Mouse (Mus musculus) hindbrain, embryonic 16.5 days (tissue): ENCODE results near the gene Cps1. TPM values are rescaled to one million over a fixed set of nuclear protein-coding genes. Genes with fewer than 3 reads are reported as not detected.

Experiments
- ATAC-seq: fragments of 200-750 bp; cut with Nextera tagmentation; 2 replicates; pipeline ENCODE4 v1.8.0; 2017; ENCODE audit warnings: moderate TSS enrichment, moderate library complexity
- H3K27ac ChIP-seq: fragments of 300-500 bp; sonication (generic); 2 replicates; pipeline ENCODE4 v1.5.1; 2014; ENCODE audit warnings: low read depth, mild to moderate bottlenecking, control low read depth, low read length, moderate library complexity
- H3K27me3 ChIP-seq: fragments of 300-500 bp; sonication (generic); replicated peaks from 2 replicates; pipeline ENCODE4 v1.6.1; 2014; ENCODE audit warnings: low read length; ENCODE audit not compliant: control insufficient read depth, insufficient read depth
- H3K36me3 ChIP-seq: fragments of 300-500 bp; sonication (generic); 2 replicates; pipeline ENCODE4 v1.6.1; 2014; ENCODE audit warnings: mild to moderate bottlenecking, low read length, moderate library complexity, mixed read lengths; ENCODE audit not compliant: control insufficient read depth, insufficient read depth
- H3K4me1 ChIP-seq: fragments of 300-500 bp; sonication (generic); 2 replicates; pipeline ENCODE4 v1.6.1; 2014; ENCODE audit warnings: low read depth, low read length; ENCODE audit not compliant: control insufficient read depth, insufficient read depth
- H3K4me2 ChIP-seq: fragments of 300-500 bp; sonication (generic); 2 replicates; pipeline ENCODE4 v1.6.1; 2014; ENCODE audit warnings: mild to moderate bottlenecking, low read length, control low read depth, moderate library complexity
- H3K4me3 ChIP-seq: fragments of 300-500 bp; sonication (generic); 2 replicates; pipeline ENCODE4 v1.5.1; 2014; ENCODE audit warnings: mild to moderate bottlenecking, low read length, control low read depth, moderate library complexity
- H3K9ac ChIP-seq: fragments of 300-500 bp; sonication (generic); 2 replicates; pipeline ENCODE4 v1.6.1; 2014; ENCODE audit warnings: low read depth, mild to moderate bottlenecking, control low read depth, low read length, moderate library complexity
- H3K9me3 ChIP-seq: fragments of 300-500 bp; sonication (generic); 2 replicates; pipeline ENCODE4 v1.6.1; 2014; ENCODE audit warnings: mild to moderate bottlenecking, low read length, moderate library complexity; ENCODE audit not compliant: control insufficient read depth
- WGBS: fragments of 180-500 bp; shearing (Covaris S2); extraction: QIAGEN DNeasy Blood & Tissue Kit; methylation state at CpG from one replicate; pipeline ENCODE4 v1.1.7; 2014; 5-methylcytosine and 5-hydroxymethylcytosine counted together
- polyA plus RNA-seq: library from polyadenylated mRNA; unstranded; fragments of >200 nt; fragmentation: Nextera tagmentation; extraction: Ambion mirVana; gene quantifications from 2 replicates; pipeline ENCODE4 v1.2.1, GENCODE M21; 2015

Cps1 gene
- polyA plus RNA-seq, 1 experiment from 2014 or later: 0.09 TPM

- ATAC-seq: no peak
- Histone ChIP-seq H3K9ac (no peak overlapping the region), H3K36me3 (no peaks in the 10 kb centered on the region), H3K4me3 (no peak overlapping the region), H3K9me3 (no peaks in the 10 kb centered on the region), H3K4me2 (no peak overlapping the region), H3K27ac (no peak overlapping the region), H3K4me1 (no peaks in the 10 kb centered on the region), H3K27me3 (no peaks in the 10 kb centered on the region)
Measured at GRCm38 (mm10) chr1:67268450-67268849, 145.6 kb downstream of the Cps1 start.

- no peaks in the 10 kb centered on the region for H3K36me3 ChIP-seq
- H3K4me3 ChIP-seq: no peak overlapping the region
- no peak overlapping the region for H3K9ac ChIP-seq
- 96% methylated on average over 1 of the region's 1 CpGs for WGBS
- no peaks in the 10 kb centered on the region for H3K27me3 ChIP-seq
- no peaks in the 10 kb centered on the region for H3K9me3 ChIP-seq
- no peak overlapping the region for H3K4me2 ChIP-seq
- H3K4me1 ChIP-seq: no peaks in the 10 kb centered on the region
- ATAC-seq: no peak
- no peak overlapping the region for H3K27ac ChIP-seq
Measured at GRCm38 (mm10) chr1:67276270-67276669, 153.4 kb downstream of the Cps1 start.

Other genes with a start within 250 kb of the Cps1 start
- gene Myl1, start 177.6 kb upstream of the Cps1 start, polyA plus RNA-seq: 1.7 and 57.7 TPM in 2 replicates
- 190 and 191 TPM in 2 replicates for gene Lancl1, start 84.2 kb upstream of the Cps1 start, polyA plus RNA-seq